8 mouse cellular contexts compared by ENCODE assay signal in genomic region chr1:33964643-33965042, GRCm38 (mm10). TPM values are rescaled to one million over a fixed set of nuclear protein-coding genes. Genes with fewer than 3 reads are reported as not detected.
A peak's percentile ranks its signal among the peaks of the same experiment; 100 is the strongest.
DNase-seq lines count a peak whose midpoint lies in the region; ATAC-seq and TF ChIP-seq lines count a peak whose summit lies in the region.

No protein-coding gene starts in this region.

- 22% methylated on average over 5 of the region's 5 CpGs for WGBS in intestine, postnatal 0 days

- no peak overlapping the region for H3K4me2 ChIP-seq in intestine, postnatal 0 days (replicated peaks; ENCODE audit: low read depth)

- ATAC-seq in intestine, postnatal 0 days, result 0 out of 2 replicates have a peak, but pooled peaks have one; percentile 31

- H3K27ac ChIP-seq in gastrocnemius, adult 2 months, result no peak overlapping the region
- H3K27ac ChIP-seq in intestine, postnatal 0 days (ENCODE audit: low read depth, low read length), result no peak overlapping the region

- H3K27me3 ChIP-seq in intestine, postnatal 0 days (replicated peaks; ENCODE audit: control insufficient read depth, insufficient read depth, low read length), result no peaks in the 10 kb centered on the region

- intact Hi-C loops in gastrocnemius, adult 2 months (cut with DNase I), result loop anchor here (5.0 kb wide), 1 partner anchor 297 kb away; the partner anchor contains the start of gene Prim2

- TF ChIP-seq CTCF in gastrocnemius, adult 2 months (IDR thresholded peaks at IDR 0.05), result peak; percentile 65
- TF ChIP-seq CTCF in intestine, postnatal 0 days (IDR thresholded peaks at IDR 0.05; ENCODE audit: low read depth), result peak; percentile 72

- H3K9ac ChIP-seq in intestine, postnatal 0 days (ENCODE audit: low read depth, low read length), result no peak overlapping the region

- no peaks in the 10 kb centered on the region for H3K4me1 ChIP-seq in intestine, postnatal 0 days (replicated peaks; ENCODE audit: control insufficient read depth, insufficient read depth, low read length)

- H3K9me3 ChIP-seq in intestine, postnatal 0 days (ENCODE audit: control insufficient read depth), result no peaks in the 10 kb centered on the region

- H3K4me3 ChIP-seq in gastrocnemius, adult 2 months, result no peak overlapping the region
- H3K4me3 ChIP-seq in intestine, postnatal 0 days (ENCODE audit: low read depth, low read length), result no peak overlapping the region

- no peaks in the 10 kb centered on the region for H3K36me3 ChIP-seq in intestine, postnatal 0 days (ENCODE audit: control insufficient read depth, insufficient read depth)

- no peak for DNase-seq in gastrocnemius, adult 2 months
- no peak for DNase-seq in gastrocnemius, postnatal 10 days
- DNase-seq in urinary bladder, postnatal 25 days (ENCODE audit: low spot score), result peak; percentile 25
- no peak for DNase-seq in urinary bladder, postnatal 4 days (ENCODE audit: low spot score in 2 of 2)
- peak; percentile 63 for DNase-seq in embryo, embryonic 11 days
- DNase-seq in mesoderm, embryonic 11.5 days (ENCODE audit: low read depth, low spot score), result peak; percentile 44
- no peak for DNase-seq in ovary, postnatal 14 days (ENCODE audit: low spot score)

RNA-seq across cellular contexts. Expression of gene Dst, which starts 56.6 kb away (rescaled TPM):
- 100 to 1,000 TPM; 291 to 304 TPM for total RNA-seq in gastrocnemius, adult 2 months (2021)
- 100 to 1,000 TPM; 130 to 146 TPM for total RNA-seq in gastrocnemius, postnatal 10 days (2021)
- polyA plus RNA-seq in intestine, postnatal 0 days (2015; fragmentation: Nextera tagmentation; extraction: Ambion mirVana), result 19.0 and 22.0 TPM in 2 replicates

RNA-seq across cellular contexts. Expression of gene Bend6, which starts 57.0 kb away (rescaled TPM):
- 1 to 10 TPM; 1.6 to 2.1 TPM for total RNA-seq in gastrocnemius, adult 2 months (2021)
- total RNA-seq in gastrocnemius, postnatal 10 days (2021), result 1 to 10 TPM in 1 of 2 experiments, under 1 TPM in 1; 0.68 to 1.2 TPM
- polyA plus RNA-seq in intestine, postnatal 0 days (2015; fragmentation: Nextera tagmentation; extraction: Ambion mirVana), result 0.33 and 0.35 TPM in 2 replicates

Comparison
In these comparisons a context has a peak if more than half of its experiments do, and no peak if none do; other contexts are left out.
1. DNase-seq: peak in urinary bladder, postnatal 25 days (single experiment), embryo, embryonic 11 days (single experiment) and mesoderm, embryonic 11.5 days (single experiment); none in gastrocnemius, adult 2 months (single experiment), gastrocnemius, postnatal 10 days (single experiment), urinary bladder, postnatal 4 days (0 of 2) and ovary, postnatal 14 days (single experiment).